Mouse (Mus musculus): Measurements from ENCODE around the gene Rpl22l1. TPM values are rescaled to one million over a fixed set of nuclear protein-coding genes. Genes with fewer than 3 reads are reported as not detected.
"Not testable (repeated sequence)": the region's sequence is repeated elsewhere in the genome, so short reads cannot be mapped to it uniquely, and the experiment has no call there.

Rpl22l1 gene
- 172 and 192 TPM in 2 replicates for polyA plus RNA-seq (2015; fragmentation: Nextera tagmentation; extraction: Ambion mirVana)

GRCm38 (mm10) chr3:28805301-28806097, at the start of gene Rpl22l1:
Gene Rpl22l1, plus strand, starts transcription at chr3:28805436.
- peaks cover 6% of the 10 kb centered on the region; the same call in 1 of the 2 replicates for H3K36me3 ChIP-seq (replicated peaks)
- peak within 1 kb of the TSS; percentile 95 for H3K9ac ChIP-seq
- under 1% methylated on average over 72 of the region's 72 CpGs for WGBS
- peak; percentile 100 for ATAC-seq (replicated peaks)
- H3K27me3 ChIP-seq (replicated peaks): no peaks in the 10 kb centered on the region
- peak within 1 kb of the TSS; percentile 88 for H3K27ac ChIP-seq
- H3K4me3 ChIP-seq: peak within 1 kb of the TSS; percentile 74
- H3K4me2 ChIP-seq: peak within 1 kb of the TSS; percentile 66
- peaks cover 14% of the 10 kb centered on the region for H3K4me1 ChIP-seq
- H3K9me3 ChIP-seq: no peaks in the 10 kb centered on the region

- Histone ChIP-seq H3K4me1 (no peaks in the 10 kb centered on the region), H3K9ac (no peak overlapping the region), H3K27me3 (replicated peaks) (no peaks in the 10 kb centered on the region), H3K27ac (no peak overlapping the region), H3K4me2 (no peak overlapping the region), H3K9me3 (no peaks in the 10 kb centered on the region), H3K4me3 (no peak overlapping the region), H3K36me3 (replicated peaks) (no peaks in the 10 kb centered on the region)
- WGBS: 61% methylated on average over 7 of the region's 7 CpGs
- peak; percentile 50; the same call in 1 of the 2 replicates for ATAC-seq (replicated peaks)
Observed at GRCm38 (mm10) chr3:28755477-28755876, 49.8 kb upstream of the Rpl22l1 start.

- no peaks in the 10 kb centered on the region for H3K27me3 ChIP-seq (replicated peaks)
- 81% methylated on average over 8 of the region's 8 CpGs for WGBS
- ATAC-seq (replicated peaks): no peak
Observed at GRCm38 (mm10) chr3:28761225-28761789, 43.9 kb upstream of the Rpl22l1 start.

DNA sequence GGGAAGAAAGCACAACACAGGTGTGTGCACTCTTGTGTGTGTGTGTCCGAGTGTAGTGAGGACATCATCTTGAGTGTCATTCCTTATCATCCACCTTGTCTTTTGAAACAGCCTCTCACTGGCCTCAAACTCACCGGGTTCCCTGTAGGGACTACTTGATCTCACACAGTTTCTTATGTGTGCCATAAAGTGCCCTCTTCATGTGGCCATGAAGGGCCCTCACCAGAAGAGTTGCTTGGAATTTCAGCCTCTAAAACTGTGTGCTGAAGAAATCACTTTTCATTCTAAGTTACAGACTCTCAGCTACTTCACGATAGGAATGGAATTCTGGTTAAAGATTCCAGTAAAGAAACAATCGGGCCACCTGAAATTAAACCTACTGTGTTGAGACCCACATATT, 38.3 kb upstream of the Rpl22l1 start:
- Histone ChIP-seq H3K4me2 (no peak overlapping the region), H3K4me1 (no peaks in the 10 kb centered on the region), H3K4me3 (no peak overlapping the region), H3K9me3 (no peaks in the 10 kb centered on the region), H3K9ac (no peak overlapping the region), H3K36me3 (replicated peaks) (no peaks in the 10 kb centered on the region), H3K27ac (no peak overlapping the region), H3K27me3 (replicated peaks) (no peaks in the 10 kb centered on the region)
- 91% methylated on average over 4 of the region's 4 CpGs for WGBS
- ATAC-seq (replicated peaks): no peak

More at GRCm38 (mm10) chr3:28761225-28761789, 43.9 kb upstream of the Rpl22l1 start:
- Histone ChIP-seq H3K9ac (no peak overlapping the region), H3K27ac (no peak overlapping the region), H3K4me3 (no peak overlapping the region), H3K4me1 (no peaks in the 10 kb centered on the region), H3K9me3 (no peaks in the 10 kb centered on the region), H3K36me3 (replicated peaks) (no peaks in the 10 kb centered on the region), H3K4me2 (no peak overlapping the region)

DNA sequence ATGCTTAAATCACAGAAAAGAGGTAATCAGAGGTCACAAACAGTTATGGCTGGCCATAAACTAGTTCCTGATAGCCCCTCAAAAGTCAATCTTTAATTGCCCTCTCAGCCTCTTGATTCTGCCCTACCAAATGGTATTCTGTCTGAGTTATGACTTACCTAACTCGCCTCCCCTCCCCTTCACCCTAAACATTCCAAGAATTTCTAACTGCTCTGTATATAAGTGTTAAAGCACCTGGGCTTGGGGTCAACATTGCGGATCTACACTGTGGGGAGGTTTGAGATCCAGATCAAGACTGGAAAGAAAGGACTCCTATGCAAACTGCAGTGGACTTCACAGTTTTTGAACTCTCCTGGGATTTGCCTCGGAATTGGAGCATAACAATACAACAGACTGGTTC, 37.0 kb upstream of the Rpl22l1 start:
- Histone ChIP-seq H3K4me1 (no peaks in the 10 kb centered on the region), H3K27me3 (replicated peaks) (no peaks in the 10 kb centered on the region), H3K4me3 (no peak overlapping the region), H3K4me2 (no peak overlapping the region), H3K9me3 (no peaks in the 10 kb centered on the region), H3K9ac (no peak overlapping the region), H3K36me3 (replicated peaks) (no peaks in the 10 kb centered on the region), H3K27ac (no peak overlapping the region)
- WGBS: 90% methylated on average over 3 of the region's 3 CpGs
- no peak for ATAC-seq (replicated peaks)

DNA sequence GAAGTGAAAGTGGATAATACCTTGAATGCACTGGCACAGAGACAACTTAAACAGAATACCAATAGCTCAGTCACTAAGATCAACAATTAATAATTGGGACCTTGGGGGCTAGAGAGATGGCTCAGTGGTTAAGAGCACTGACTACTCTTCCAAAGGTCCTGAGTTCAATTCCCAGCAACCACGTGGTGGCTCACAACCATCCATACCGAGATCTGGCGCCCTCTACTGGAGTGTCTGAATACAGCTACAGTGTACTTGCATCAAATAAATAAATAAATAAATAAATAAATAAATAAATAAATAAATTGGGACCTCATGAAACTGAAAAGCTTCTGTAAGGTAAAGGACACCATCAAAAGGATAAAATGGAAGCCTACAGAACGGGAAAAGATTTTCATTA, 32.3 kb upstream of the Rpl22l1 start:
- not testable (repeated sequence) for H3K9ac ChIP-seq; H3K27ac ChIP-seq; H3K4me3 ChIP-seq; H3K27me3 ChIP-seq (replicated peaks); ATAC-seq (replicated peaks); H3K4me2 ChIP-seq; H3K4me1 ChIP-seq; H3K9me3 ChIP-seq; H3K36me3 ChIP-seq (replicated peaks)
- 62% methylated on average over 4 of the region's 4 CpGs for WGBS

GRCm38 (mm10) chr3:28775361-28775760, 29.9 kb upstream of the Rpl22l1 start:
- no peak for ATAC-seq (replicated peaks)
- Histone ChIP-seq H3K4me2 (no peak overlapping the region), H3K27ac (no peak overlapping the region), H3K9ac (no peak overlapping the region), H3K4me1 (no peaks in the 10 kb centered on the region), H3K36me3 (replicated peaks) (no peaks in the 10 kb centered on the region), H3K27me3 (replicated peaks) (no peaks in the 10 kb centered on the region), H3K9me3 (no peaks in the 10 kb centered on the region), H3K4me3 (no peak overlapping the region)
- 92% methylated on average over 7 of the region's 7 CpGs for WGBS

GRCm38 (mm10) chr3:28775958-28776357, 29.3 kb upstream of the Rpl22l1 start:
- H3K9me3 ChIP-seq: no peaks in the 10 kb centered on the region
- no peak for ATAC-seq (replicated peaks)
- H3K4me2 ChIP-seq: no peak overlapping the region
- 91% methylated on average over 1 of the region's 1 CpGs for WGBS
- no peaks in the 10 kb centered on the region for H3K36me3 ChIP-seq (replicated peaks)
- H3K9ac ChIP-seq: no peak overlapping the region
- no peaks in the 10 kb centered on the region for H3K27me3 ChIP-seq (replicated peaks)
- H3K4me3 ChIP-seq: no peak overlapping the region
- H3K4me1 ChIP-seq: peaks cover 5% of the 10 kb centered on the region
- H3K27ac ChIP-seq: no peak overlapping the region

DNA sequence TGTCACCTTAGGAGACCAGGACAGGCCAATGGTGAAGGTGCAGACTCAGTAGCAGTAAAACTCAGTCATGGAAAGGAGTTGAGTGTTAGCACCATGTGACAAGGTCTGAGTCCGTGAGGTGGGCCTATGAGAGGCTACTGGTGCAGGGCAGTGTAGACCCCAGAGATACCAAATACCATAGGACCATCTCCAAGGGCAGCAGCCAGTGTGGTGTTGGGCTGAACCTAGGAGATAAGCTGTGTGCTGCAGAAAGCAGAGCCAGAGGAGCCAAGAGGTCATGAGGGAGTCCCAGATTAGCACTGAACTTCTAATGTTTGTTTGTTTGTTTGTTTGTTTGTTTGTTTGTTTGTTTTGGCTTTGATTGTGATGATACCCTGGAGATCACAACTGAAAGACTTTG, 28.7 kb upstream of the Rpl22l1 start:
- Histone ChIP-seq H3K9me3 (no peaks in the 10 kb centered on the region), H3K27me3 (replicated peaks) (no peaks in the 10 kb centered on the region), H3K4me2 (no peak overlapping the region), H3K9ac (no peak overlapping the region), H3K27ac (no peak overlapping the region), H3K4me1 (peaks cover 5% of the 10 kb centered on the region), H3K4me3 (no peak overlapping the region), H3K36me3 (replicated peaks) (no peaks in the 10 kb centered on the region)
- 75% methylated on average over 1 of the region's 1 CpGs for WGBS
- ATAC-seq (replicated peaks): no peak

DNA sequence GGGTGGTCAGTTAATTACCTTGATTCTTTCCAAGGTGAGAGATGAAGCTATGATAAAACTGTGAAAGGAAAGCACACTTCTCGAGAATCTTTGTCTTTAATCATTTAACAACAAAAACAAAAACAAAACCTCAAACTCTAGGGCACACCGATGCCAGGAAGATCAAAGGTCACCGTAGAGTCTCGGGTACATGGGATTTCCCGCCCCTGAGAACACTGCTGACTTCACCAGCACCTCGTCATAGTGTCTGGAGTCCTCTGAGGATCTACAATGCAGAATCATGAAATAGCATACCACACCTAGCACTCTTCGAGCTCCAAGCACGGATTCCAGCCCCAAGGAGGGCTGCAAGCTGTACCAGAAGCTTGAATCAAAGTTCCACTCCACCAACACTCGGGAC, 24.7 kb upstream of the Rpl22l1 start:
- peak overlapping the region; percentile 99 for H3K4me2 ChIP-seq
- H3K27me3 ChIP-seq (replicated peaks): no peaks in the 10 kb centered on the region
- H3K4me3 ChIP-seq: peak overlapping the region; percentile 77
- 77% methylated on average over 9 of the region's 9 CpGs for WGBS
- H3K9me3 ChIP-seq: no peaks in the 10 kb centered on the region
- peaks cover 11% of the 10 kb centered on the region for H3K4me1 ChIP-seq
- H3K27ac ChIP-seq: no peak overlapping the region
- ATAC-seq (replicated peaks): peak; percentile 46
- H3K9ac ChIP-seq: no peak overlapping the region
- H3K36me3 ChIP-seq (replicated peaks): no peaks in the 10 kb centered on the region

GRCm38 (mm10) chr3:28780994-28781393, 24.2 kb upstream of the Rpl22l1 start, which contains the start of gene Eif5a2:
Gene Eif5a2, plus strand, starts transcription at chr3:28781276.
- H3K4me1 ChIP-seq: peaks cover 11% of the 10 kb centered on the region
- WGBS: 1% methylated on average over 41 of the region's 46 CpGs

GRCm38 (mm10) chr3:28781422-28781821, 23.8 kb upstream of the Rpl22l1 start:
- Histone ChIP-seq H3K4me3 (peak overlapping the region; percentile 77), H3K9ac (peak overlapping the region; percentile 73), H3K27me3 (replicated peaks) (no peaks in the 10 kb centered on the region), H3K4me2 (peak overlapping the region; percentile 99), H3K9me3 (no peaks in the 10 kb centered on the region), H3K27ac (no peak overlapping the region), H3K36me3 (replicated peaks) (no peaks in the 10 kb centered on the region), H3K4me1 (peaks cover 11% of the 10 kb centered on the region)
- no peak for ATAC-seq (replicated peaks)
- WGBS: under 1% methylated on average over 36 of the region's 41 CpGs

More at GRCm38 (mm10) chr3:28780994-28781393, 24.2 kb upstream of the Rpl22l1 start, which contains the start of gene Eif5a2:
- Histone ChIP-seq H3K36me3 (replicated peaks) (no peaks in the 10 kb centered on the region), H3K27me3 (replicated peaks) (no peaks in the 10 kb centered on the region), H3K4me3 (peak within 1 kb of the TSS; percentile 77), H3K4me2 (peak within 1 kb of the TSS; percentile 99), H3K27ac (no peak within 1 kb of the TSS), H3K9ac (peak within 1 kb of the TSS; percentile 73), H3K9me3 (no peaks in the 10 kb centered on the region)
- ATAC-seq (replicated peaks): peak; percentile 99
